Mouse (Mus musculus) lung, postnatal 0 days (tissue): Measurements from ENCODE around the gene Nprl2. TPM values are rescaled to one million over a fixed set of nuclear protein-coding genes. Genes with fewer than 3 reads are reported as not detected.

Experiments used
- ATAC-seq: fragments of 200-750 bp; cut with Nextera tagmentation; 2 replicates; pipeline ENCODE4 v1.8.0; 2017; ENCODE audit warnings: moderate library complexity
- DNase-seq: peaks from one replicate; pipeline ENCODE4 v3.0.0-alpha.2; 2016; ENCODE audit warnings: low spot score
- H3K27ac ChIP-seq: fragments of 300-500 bp; sonication (generic); 2 replicates; pipeline ENCODE4 v1.5.1; 2014; ENCODE audit warnings: antibody characterized with exemption, mild to moderate bottlenecking, low read length, mixed read lengths
- H3K27me3 ChIP-seq: fragments of 300-500 bp; sonication (generic); replicated peaks from 2 replicates; pipeline ENCODE4 v1.6.1; 2014; ENCODE audit warnings: low read length, mixed read lengths; ENCODE audit not compliant: insufficient read depth
- H3K36me3 ChIP-seq: fragments of 300-500 bp; sonication (generic); 2 replicates; pipeline ENCODE4 v1.6.1; 2014; ENCODE audit warnings: low read length, mixed read lengths; ENCODE audit not compliant: insufficient read depth
- H3K4me1 ChIP-seq: fragments of 300-500 bp; sonication (generic); 2 replicates; pipeline ENCODE4 v1.6.1; 2014; ENCODE audit warnings: antibody characterized with exemption, low read depth, low read length, mixed read lengths; ENCODE audit not compliant: insufficient read depth
- H3K4me2 ChIP-seq: fragments of 300-500 bp; sonication (generic); replicated peaks from 2 replicates; pipeline ENCODE4 v1.6.1; 2014; ENCODE audit warnings: low read depth, mild to moderate bottlenecking, low read length, moderate library complexity, mixed read lengths
- H3K4me3 ChIP-seq: fragments of 300-500 bp; sonication (generic); 2 replicates; pipeline ENCODE4 v1.5.1; 2014; ENCODE audit warnings: low read depth, low read length
- H3K9ac ChIP-seq: fragments of 300-500 bp; sonication (generic); replicated peaks from 2 replicates; pipeline ENCODE4 v1.6.1; 2014; ENCODE audit warnings: low read depth, mild to moderate bottlenecking
- H3K9me3 ChIP-seq: fragments of 300-500 bp; sonication (generic); 2 replicates; pipeline ENCODE4 v1.6.1; 2016; ENCODE audit warnings: low read length, mixed read lengths
- CTCF ChIP-seq: IDR thresholded peaks from 2 replicates; pipeline ENCODE4 v1.5.1; 2016; ENCODE audit warnings: antibody characterized with exemption, mild to moderate bottlenecking
- EP300 ChIP-seq: IDR thresholded peaks from 2 replicates; pipeline ENCODE4 v1.6.1; 2016; ENCODE audit warnings: antibody characterized with exemption, mild to moderate bottlenecking, control low read depth
- WGBS: fragments of 180-500 bp; shearing (Covaris S2); extraction: QIAGEN DNeasy Blood & Tissue Kit; methylation state at CpG from one replicate; pipeline ENCODE4 v1.1.7; 2014; 5-methylcytosine and 5-hydroxymethylcytosine counted together
- polyA plus RNA-seq: library from polyadenylated mRNA; unstranded; fragments of >200 nt; fragmentation: Nextera tagmentation; extraction: Ambion mirVana; gene quantifications from 2 replicates; pipeline ENCODE4 v1.2.1, GENCODE M21; 2015

Gene Nprl2
- polyA plus RNA-seq, 1 experiment from 2014 or later, result 28.0 TPM

- peaks cover 32% of the 10 kb centered on the region for H3K4me1 ChIP-seq
Observed at GRCm38 (mm10) chr9:107551117-107551889, 9.3 kb downstream of the Nprl2 start, which contains the start of gene Rassf1. Rassf1 (plus strand) TSS chr9:107551555.

GRCm38 (mm10) chr9:107551890-107552355, 9.9 kb downstream of the Nprl2 start:
- Histone ChIP-seq H3K4me1 (peaks cover 38% of the 10 kb centered on the region), H3K27ac (0 out of 2 replicates have a peak overlapping the region, but pooled peaks have one; percentile 26), H3K27me3 (no peaks in the 10 kb centered on the region), H3K9ac (peak overlapping the region; percentile 39; the same call in 1 of the 2 replicates), H3K9me3 (no peaks in the 10 kb centered on the region), H3K36me3 (no peaks in the 10 kb centered on the region), H3K4me2 (peak overlapping the region; percentile 68), H3K4me3 (peak overlapping the region; percentile 42)
- ATAC-seq, result no peak
- 5% methylated on average over 8 of the region's 8 CpGs for WGBS
- no peak for TF ChIP-seq EP300
- TF ChIP-seq CTCF, result no peak
- no peak for DNase-seq

More at GRCm38 (mm10) chr9:107551117-107551889, 9.3 kb downstream of the Nprl2 start, which contains the start of gene Rassf1:
- no peaks in the 10 kb centered on the region for H3K9me3 ChIP-seq
- WGBS, result 4% methylated on average over 61 of the region's 63 CpGs
- DNase-seq (peak; percentile 75), ATAC-seq (peak; percentile 15)
- H3K4me2 ChIP-seq, result peak within 1 kb of the TSS; percentile 68
- peak within 1 kb of the TSS; percentile 42 for H3K4me3 ChIP-seq
- H3K27ac ChIP-seq, result 0 out of 2 replicates have a peak within 1 kb of the TSS, but pooled peaks have one; percentile 26
- no peaks in the 10 kb centered on the region for H3K36me3 ChIP-seq
- H3K27me3 ChIP-seq, result no peaks in the 10 kb centered on the region
- peak within 1 kb of the TSS; percentile 39; the same call in 1 of the 2 replicates for H3K9ac ChIP-seq
- no peak for TF ChIP-seq EP300
- TF ChIP-seq CTCF, result no peak

- Histone ChIP-seq H3K36me3 (peaks cover 9% of the 10 kb centered on the region; the same call in 1 of the 2 replicates), H3K9me3 (no peaks in the 10 kb centered on the region), H3K4me1 (peaks cover 36% of the 10 kb centered on the region), H3K4me3 (no peak overlapping the region), H3K4me2 (peak overlapping the region; percentile 78), H3K27me3 (no peaks in the 10 kb centered on the region), H3K27ac (peak overlapping the region; percentile 82; the same call in 1 of the 2 replicates), H3K9ac (no peak overlapping the region)
- no peak for ATAC-seq
- DNase-seq, result no peak
- TF ChIP-seq EP300 (no peak), CTCF (no peak)
- WGBS, result 75% methylated on average over 5 of the region's 5 CpGs
Observed at GRCm38 (mm10) chr9:107552690-107553393, 10.8 kb downstream of the Nprl2 start.

- Histone ChIP-seq H3K4me2 (peak overlapping the region; percentile 78), H3K36me3 (peaks cover 18% of the 10 kb centered on the region; the same call in 1 of the 2 replicates), H3K4me1 (peaks cover 36% of the 10 kb centered on the region), H3K9ac (peak overlapping the region; percentile 23; the same call in 1 of the 2 replicates), H3K9me3 (no peaks in the 10 kb centered on the region), H3K27me3 (no peaks in the 10 kb centered on the region), H3K4me3 (peak overlapping the region; percentile 79), H3K27ac (peak overlapping the region; percentile 82)
- 5% methylated on average over 36 of the region's 37 CpGs for WGBS
- DNase-seq (no peak), ATAC-seq (peak; percentile 14)
- TF ChIP-seq EP300 (no peak), CTCF (no peak)
Observed at GRCm38 (mm10) chr9:107553541-107554318, 11.7 kb downstream of the Nprl2 start.

- Histone ChIP-seq H3K9ac (peak overlapping the region; percentile 72), H3K4me3 (peak overlapping the region; percentile 79), H3K9me3 (no peaks in the 10 kb centered on the region), H3K4me1 (peaks cover 36% of the 10 kb centered on the region), H3K27me3 (no peaks in the 10 kb centered on the region), H3K4me2 (peak overlapping the region; percentile 78), H3K27ac (peak overlapping the region; percentile 99), H3K36me3 (peaks cover 24% of the 10 kb centered on the region; the same call in 1 of the 2 replicates)
- ATAC-seq, result peak; percentile 90
- DNase-seq, result peak; percentile 99
- TF ChIP-seq EP300, result no peak; the same call in 1 of the 2 replicates
- TF ChIP-seq CTCF, result peak; percentile 44; the same call in 1 of the 2 replicates
- 3% methylated on average over 50 of the region's 53 CpGs for whole genome bisulfite sequencing
Observed at GRCm38 (mm10) chr9:107554319-107554825, 12.3 kb downstream of the Nprl2 start.
